Comparison of ENCODE assay signal across 22 mouse cellular contexts in genomic region chrX:85804706-85805376, GRCm38 (mm10). TPM values are rescaled to one million over a fixed set of nuclear protein-coding genes. Genes with fewer than 3 reads are reported as not detected.
DNase-seq lines count a peak whose midpoint lies in the region; ATAC-seq and TF ChIP-seq lines count a peak whose summit lies in the region.
"Had no signal": no experiment of that assay in that cellular context is flagged by ENCODE, and none has a peak within 500 bp of the region (broad histone marks: within the 10 kb centered on the region; RNA-seq: fewer than 3 reads in every experiment).

No protein-coding gene starts in this region.

- no peak overlapping the region for H3K27ac ChIP-seq in forebrain, embryonic 11.5 days (ENCODE audit: low read depth, low read length)
- H3K27ac ChIP-seq: heart, adult 2 months; hindbrain, embryonic 15.5 days; limb, embryonic 10.5 days; liver, embryonic 12.5 days; lung, embryonic 15.5 days; neural tube, embryonic 12.5 days had no signal

- no peaks in the 10 kb centered on the region for H3K9me3 ChIP-seq in forebrain, embryonic 11.5 days (ENCODE audit: control insufficient read depth, low read length)
- H3K9me3 ChIP-seq: hindbrain, embryonic 15.5 days; limb, embryonic 10.5 days; liver, embryonic 12.5 days; lung, embryonic 15.5 days; neural tube, embryonic 12.5 days had no signal

- no peak for TF ChIP-seq CTCF in lung, adult 2 months (IDR thresholded peaks at IDR 0.05; ENCODE audit: insufficient read depth, low read length)

- no peaks in the 10 kb centered on the region for H3K4me1 ChIP-seq in lung, adult 2 months (ENCODE audit: control insufficient read depth, insufficient read depth, low read length)
- no peaks in the 10 kb centered on the region for H3K4me1 ChIP-seq in forebrain, embryonic 11.5 days (replicated peaks; ENCODE audit: control insufficient read depth, insufficient read depth, low read length)
- H3K4me1 ChIP-seq: hindbrain, embryonic 15.5 days; limb, embryonic 10.5 days; liver, embryonic 12.5 days; lung, embryonic 15.5 days; neural tube, embryonic 12.5 days had no signal

- no peak overlapping the region for H3K4me2 ChIP-seq in forebrain, embryonic 11.5 days (ENCODE audit: low read depth, low read length, severe bottlenecking)
- H3K4me2 ChIP-seq: hindbrain, embryonic 15.5 days; liver, embryonic 12.5 days; lung, embryonic 15.5 days; neural tube, embryonic 12.5 days had no signal

- H3K4me3 ChIP-seq in lung, adult 2 months (replicated peaks; ENCODE audit: extremely low read depth, low read depth, low read length): no peak overlapping the region
- no peak overlapping the region for H3K4me3 ChIP-seq in forebrain, embryonic 11.5 days (ENCODE audit: low read depth, low read length)
- H3K4me3 ChIP-seq: heart, adult 2 months; hindbrain, embryonic 15.5 days; limb, embryonic 10.5 days; liver, embryonic 12.5 days; lung, embryonic 15.5 days; neural tube, embryonic 12.5 days had no signal

- no peaks in the 10 kb centered on the region for H3K27me3 ChIP-seq in forebrain, embryonic 11.5 days (ENCODE audit: control insufficient read depth, insufficient read depth, low read length)
- H3K27me3 ChIP-seq: hindbrain, embryonic 15.5 days; liver, embryonic 12.5 days; lung, embryonic 15.5 days; neural tube, embryonic 12.5 days had no signal

- DNase-seq in adrenal gland, adult 2 months: peak; percentile 6
- no peak for DNase-seq in adrenal gland, adult 18-20 months (ENCODE audit: low spot score in 2 of 2)
- DNase-seq in lung, adult 18-20 months: peak; percentile 10 to 43
- no peak for DNase-seq in lung, adult 2 months
- DNase-seq in lung, postnatal 25 days (ENCODE audit: low spot score): peak; percentile 31
- DNase-seq in forebrain, embryonic 11.5 days (ENCODE audit: low spot score): no peak
- DNase-seq in heart, postnatal 36 days: no peak
- DNase-seq in right cerebral cortex, postnatal 14 days: no peak
- DNase-seq: cerebellum, adult 9-10 months; gastrocnemius, postnatal 14 days; heart, adult 2 months; kidney, adult 9 months; kidney, postnatal 14 days; midbrain, embryonic 14.5 days; retina, postnatal 1 day; thymus, postnatal 25 days had no signal

- H3K36me3 ChIP-seq in forebrain, embryonic 11.5 days (ENCODE audit: control insufficient read depth, insufficient read depth, low read length): no peaks in the 10 kb centered on the region
- H3K36me3 ChIP-seq: hindbrain, embryonic 15.5 days; limb, embryonic 10.5 days; liver, embryonic 12.5 days; lung, embryonic 15.5 days; neural tube, embryonic 12.5 days had no signal

- ATAC-seq in forebrain, embryonic 11.5 days (replicated peaks; ENCODE audit: low FRiP score): no peak
- ATAC-seq: forebrain, embryonic 16.5 days; liver, embryonic 12.5 days had no signal

- no peak overlapping the region for H3K9ac ChIP-seq in forebrain, embryonic 11.5 days (ENCODE audit: low read length)
- H3K9ac ChIP-seq: hindbrain, embryonic 15.5 days; liver, embryonic 12.5 days; lung, embryonic 15.5 days; neural tube, embryonic 12.5 days had no signal

- TF ChIP-seq POLR2A in lung, adult 2 months (IDR thresholded peaks at IDR 0.05; ENCODE audit: borderline replicate concordance, extremely low read depth, low read depth, low read length): no peak

- WGBS in lung, adult 2 months: 51% methylated on average over 4 of the region's 4 CpGs
- 85% methylated on average over 4 of the region's 4 CpGs for WGBS in forebrain, embryonic 11.5 days

- intact Hi-C loops in heart, postnatal 36 days (cut with DNase I): no loop called here

RNA-seq across cellular contexts. Expression of gene Gk, which starts 28.2 kb away (rescaled TPM):
- 100 to 1,000 TPM in 1 of 2 experiments, 10 to 100 TPM in 1; 29.2 to 106 TPM for total RNA-seq in adrenal gland, adult 2 months (2021)
- polyA plus RNA-seq in adrenal gland, adult 2 months (2012; rRNA removed): 0.99 and 1.1 TPM in 2 replicates
- total RNA-seq in adrenal gland, adult 18-20 months (2021): 10 to 100 TPM; 31.0 to 55.2 TPM
- 1.3 and 3.9 TPM in 2 replicates for polyA plus RNA-seq in lung, adult 2 months (2012; rRNA removed)
- 7.9 and 8.6 TPM in 2 replicates for polyA plus RNA-seq in forebrain, embryonic 11.5 days (2014; fragmentation: Nextera tagmentation; extraction: Ambion mirVana)
- total RNA-seq in heart, postnatal 36 days (2021): 10 to 100 TPM; 23.8 to 29.9 TPM

Comparison
In these comparisons a context has a peak if more than half of its experiments do, and no peak if none do; other contexts are left out.
1. DNase-seq: peak in adrenal gland, adult 2 months (single experiment), lung, adult 18-20 months (2 of 2) and lung, postnatal 25 days (single experiment); none in adrenal gland, adult 18-20 months (0 of 2), lung, adult 2 months (single experiment), forebrain, embryonic 11.5 days (single experiment), heart, postnatal 36 days (0 of 2) and right cerebral cortex, postnatal 14 days (single experiment).